Mouse (Mus musculus): ENCODE results near the gene Tcap. TPM values are rescaled to one million over a fixed set of nuclear protein-coding genes. Genes with fewer than 3 reads are reported as not detected.

Tcap gene
- total RNA-seq, 1 experiment from 2014 or later: not detected

Other genes starting within 250 kb of the Tcap start
- 56.2 and 61.6 TPM in 2 replicates for gene Fbxl20, start 233.4 kb upstream of the Tcap start, total RNA-seq (2017)
- gene Med1, start 190.5 kb upstream of the Tcap start, total RNA-seq (2017): 52.8 and 56.1 TPM in 2 replicates
- 134 and 140 TPM in 2 replicates for gene Cdk12, start 180.8 kb upstream of the Tcap start, total RNA-seq (2017)
- not detected in 2 replicates for gene Neurod2, start 54.2 kb upstream of the Tcap start, total RNA-seq (2017)
- gene Ppp1r1b, start 35.4 kb upstream of the Tcap start, total RNA-seq (2017): not detected in 2 replicates
- 36.2 and 47.1 TPM in 2 replicates for gene Stard3, start 25.4 kb upstream of the Tcap start, total RNA-seq (2017)
- not detected in 2 replicates for gene Pnmt, start 2.6 kb downstream of the Tcap start, total RNA-seq (2017)
- gene Pgap3, start 16.7 kb downstream of the Tcap start, total RNA-seq (2017): 1.6 and 3.1 TPM in 2 replicates
- 0.23 TPM in 1 of 2 replicates, not detected in the other for gene Erbb2, start 28.7 kb downstream of the Tcap start, total RNA-seq (2017)
- gene Mien1, start 55.2 kb downstream of the Tcap start, total RNA-seq (2017): 30.1 and 37.2 TPM in 2 replicates
- gene Grb7, start 62.6 kb downstream of the Tcap start, total RNA-seq (2017): 0.98 and 1.7 TPM in 2 replicates
- gene Ikzf3, start 162.2 kb downstream of the Tcap start, total RNA-seq (2017): 315 and 346 TPM in 2 replicates
- 2.4 and 7.5 TPM in 2 replicates for gene Zpbp2, start 167.3 kb downstream of the Tcap start, total RNA-seq (2017)
- gene Ormdl3, start 203.6 kb downstream of the Tcap start, total RNA-seq (2017): 18.6 and 23.8 TPM in 2 replicates
- gene Lrrc3c, start 214.5 kb downstream of the Tcap start, total RNA-seq (2017): not detected in 2 replicates
- gene Gm12355, start 241.8 kb downstream of the Tcap start, total RNA-seq (2017): not detected in 2 replicates
- gene Gsdma3, start 242.5 kb downstream of the Tcap start, total RNA-seq (2017): not detected in 2 replicates